Mouse (Mus musculus): ENCODE results near the gene Ano7. TPM values are rescaled to one million over a fixed set of nuclear protein-coding genes. Genes with fewer than 3 reads are reported as not detected.
A peak's percentile ranks its signal among the peaks of the same experiment; 100 is the strongest.
"Not testable (repeated sequence)": the region's sequence is repeated elsewhere in the genome, so short reads cannot be mapped to it uniquely, and the experiment has no call there.

Gene Ano7
- total RNA-seq, 2 experiments from 2014 or later: 0.16 to 0.49 TPM

- intact Hi-C loops (cut with DNase I): no loop called here
These were observed 70.8 kb downstream of the Ano7 start for GRCm38 (mm10) chr1:93444405-93445110.

DNA sequence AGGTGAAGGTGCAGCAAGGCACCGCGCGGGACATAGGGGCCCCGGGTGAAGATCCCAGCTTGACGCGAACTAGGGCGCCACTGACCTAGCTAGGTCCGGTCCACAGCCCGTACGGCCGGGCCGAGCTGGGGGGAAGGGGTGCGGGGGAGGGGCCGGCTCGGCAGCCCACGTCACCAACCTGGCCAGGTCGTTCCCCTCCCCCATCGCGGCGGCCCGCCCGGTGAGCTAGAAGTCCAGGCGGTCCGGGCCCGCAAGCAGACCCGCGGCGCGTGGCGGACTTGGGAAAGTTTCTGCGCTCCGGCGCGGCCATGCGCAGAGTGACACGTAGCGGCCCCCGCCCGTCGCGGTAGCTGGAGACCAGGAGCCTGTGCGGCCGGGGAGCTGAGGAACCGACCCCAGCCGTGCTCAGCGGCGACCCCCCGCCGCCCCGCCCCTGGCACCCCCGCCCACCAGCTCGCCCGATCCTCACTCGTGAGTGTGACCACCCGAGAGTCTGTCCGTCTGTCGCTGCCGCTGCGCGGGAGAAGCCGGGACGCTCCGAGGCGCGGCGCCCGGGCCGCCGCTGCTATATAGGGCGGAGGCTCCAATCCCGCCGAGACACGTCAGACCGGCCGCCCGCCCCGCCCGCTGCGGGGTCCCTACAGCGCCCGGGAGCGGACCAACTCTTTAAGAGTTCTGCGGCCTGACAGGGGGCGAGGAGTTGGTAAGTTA, 71.5 kb downstream of the Ano7 start:
- intact Hi-C loops (cut with DNase I): no loop called here

More at GRCm38 (mm10) chr1:93444405-93445110, 70.8 kb downstream of the Ano7 start:
- peak; percentile 10 to 84 for DNase-seq (ENCODE audit: extremely low spot score in 1 of 2, low spot score in 2 of 2)

GRCm38 (mm10) chr1:93445822-93446162, 72.1 kb downstream of the Ano7 start:
- intact Hi-C loops (cut with DNase I): no loop called here

More for the DNA sequence above, 71.5 kb downstream of the Ano7 start:
- peak; percentile 20 to 88 for DNase-seq (ENCODE audit: extremely low spot score in 1 of 2, low spot score in 2 of 2)

GRCm38 (mm10) chr1:93450118-93450517, 76.4 kb downstream of the Ano7 start:
- intact Hi-C loops (cut with DNase I): not testable (repeated sequence)

More at GRCm38 (mm10) chr1:93445822-93446162, 72.1 kb downstream of the Ano7 start:
- no peak for DNase-seq (ENCODE audit: extremely low spot score in 1 of 2, low spot score in 2 of 2)

GRCm38 (mm10) chr1:93453721-93454255, 80.1 kb downstream of the Ano7 start:
- DNase-seq (ENCODE audit: extremely low spot score in 1 of 2, low spot score in 2 of 2): no peak
- intact Hi-C loops (cut with DNase I): no loop called here

More at GRCm38 (mm10) chr1:93450118-93450517, 76.4 kb downstream of the Ano7 start:
- DNase-seq (ENCODE audit: extremely low spot score in 1 of 2, low spot score in 2 of 2): not testable (repeated sequence)

Small RNA genes within 50 kb of the gene (microRNA-seq; reads per million reads assigned to microRNA genes)
- gene Mir6345 (not detected), gene Mir6902 (not detected)

Other genes with a start within 250 kb of the Ano7 start
- not detected for gene Agxt, start 238.7 kb upstream of the Ano7 start, total RNA-seq (2021)
- not detected for gene 2310007B03Rik, start 213.0 kb upstream of the Ano7 start, total RNA-seq (2021)
- gene Crocc2, start 205.2 kb upstream of the Ano7 start, total RNA-seq (2021): under 1 TPM; 0.16 to 0.17 TPM
- gene Sned1, start 138.1 kb upstream of the Ano7 start, total RNA-seq (2021): 1 to 10 TPM; 6.5 to 7.2 TPM
- gene Mterf4, start 68.0 kb upstream of the Ano7 start, total RNA-seq (2021): 10 to 100 TPM; 18.9 to 20.0 TPM
- 10 to 100 TPM; 89.0 to 98.1 TPM for gene Ppp1r7, start 31.1 kb upstream of the Ano7 start, total RNA-seq (2021)
- 1 to 10 TPM; 6.3 to 7.9 TPM for gene Pask, start 30.4 kb upstream of the Ano7 start, total RNA-seq (2021)
- gene Hdlbp, start 104.9 kb downstream of the Ano7 start, total RNA-seq (2021): 100 to 1,000 TPM; 146 to 151 TPM
- 10 to 100 TPM in 1 of 2 experiments, 1 to 10 TPM in 1; 9.4 to 10.8 TPM for gene Farp2, start 138.1 kb downstream of the Ano7 start, total RNA-seq (2021)

Data from left cerebral cortex, postnatal 10 days (tissue).